Mouse (Mus musculus): Measurements from ENCODE around the gene Tnrc6b. TPM values are rescaled to one million over a fixed set of nuclear protein-coding genes. Genes with fewer than 3 reads are reported as not detected.

Tnrc6b gene
- polyA plus RNA-seq, 1 experiment = 9.4 TPM

DNA sequence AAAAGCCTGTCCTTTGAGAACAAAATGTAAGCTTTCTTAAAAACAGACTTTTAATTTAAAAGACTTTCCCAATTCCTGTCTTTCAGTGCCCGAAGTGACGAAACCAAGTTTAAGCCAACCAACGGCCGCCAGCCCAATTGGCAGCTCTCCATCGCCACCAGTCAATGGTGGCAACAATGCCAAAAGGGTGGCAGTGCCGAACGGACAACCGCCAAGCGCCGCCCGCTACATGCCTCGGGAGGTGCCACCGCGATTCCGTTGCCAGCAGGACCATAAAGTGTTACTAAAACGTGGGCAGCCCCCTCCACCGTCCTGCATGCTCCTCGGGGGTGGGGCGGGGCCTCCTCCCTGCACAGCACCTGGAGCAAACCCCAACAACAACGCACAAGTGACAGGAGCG lies 165.1 kb downstream of the Tnrc6b start:
- no peaks in the 10 kb centered on the region for H3K27me3 ChIP-seq (ENCODE audit: control insufficient read depth, insufficient read depth, insufficient read length)
- no peaks in the 10 kb centered on the region for H3K79me3 ChIP-seq (ENCODE audit: low read depth)
- peaks cover 46% of the 10 kb centered on the region for H3K36me3 ChIP-seq (ENCODE audit: control insufficient read depth, insufficient read depth)
- no peaks in the 10 kb centered on the region for H3K79me2 ChIP-seq (ENCODE audit: control insufficient read depth, insufficient read depth)
- no peak overlapping the region for H3ac ChIP-seq (ENCODE audit: control insufficient read depth, insufficient read length, low read depth)
- TF ChIP-seq CTCF (IDR thresholded peaks at IDR 0.05; ENCODE audit: control insufficient read depth, insufficient read depth, insufficient read length) (no peak), MAX (IDR thresholded peaks at IDR 0.05) (no peak), MYOG (IDR thresholded peaks at IDR 0.05; ENCODE audit: control insufficient read depth, extremely low read depth, insufficient read length) (no peak), CEBPB (IDR thresholded peaks at IDR 0.05; ENCODE audit: low read depth) (no peak), FOSL1 (IDR thresholded peaks at IDR 0.05; ENCODE audit: insufficient read depth, low read length, poor library complexity, severe bottlenecking) (no peak), USF1 (IDR thresholded peaks at IDR 0.05; ENCODE audit: low read depth) (no peak), MYOD1 (IDR thresholded peaks at IDR 0.05; ENCODE audit: control insufficient read depth, insufficient read length, low read depth) (no peak)
- no peak overlapping the region for H3K4me3 ChIP-seq (ENCODE audit: insufficient read depth, poor library complexity, severe bottlenecking)

GRCm38 (mm10) chr15:80884095-80884494 lies 173.0 kb downstream of the Tnrc6b start:
- TF ChIP-seq FOSL1 (IDR thresholded peaks at IDR 0.05; ENCODE audit: insufficient read depth, low read length, poor library complexity, severe bottlenecking) = no peak
- no peak for TF ChIP-seq MYOG (IDR thresholded peaks at IDR 0.05; ENCODE audit: control insufficient read depth, extremely low read depth, insufficient read length)
- no peak for TF ChIP-seq CTCF (IDR thresholded peaks at IDR 0.05; ENCODE audit: control insufficient read depth, insufficient read depth, insufficient read length)
- no peak for TF ChIP-seq MAX (IDR thresholded peaks at IDR 0.05)
- TF ChIP-seq USF1 (IDR thresholded peaks at IDR 0.05; ENCODE audit: low read depth) = no peak
- TF ChIP-seq MYOD1 (IDR thresholded peaks at IDR 0.05; ENCODE audit: control insufficient read depth, insufficient read length, low read depth) = no peak
- no peak for TF ChIP-seq CEBPB (IDR thresholded peaks at IDR 0.05; ENCODE audit: low read depth)
- Histone ChIP-seq H3K79me2 (ENCODE audit: control insufficient read depth, insufficient read depth) (no peaks in the 10 kb centered on the region), H3K36me3 (ENCODE audit: control insufficient read depth, insufficient read depth) (peaks cover 74% of the 10 kb centered on the region)

GRCm38 (mm10) chr15:80886361-80887156 lies 175.4 kb downstream of the Tnrc6b start:
- H3K4me3 ChIP-seq (ENCODE audit: insufficient read depth, poor library complexity, severe bottlenecking) = no peak overlapping the region
- no peaks in the 10 kb centered on the region for H3K27me3 ChIP-seq (ENCODE audit: control insufficient read depth, insufficient read depth, insufficient read length)
- H3ac ChIP-seq (ENCODE audit: control insufficient read depth, insufficient read length, low read depth) = no peak overlapping the region
- no peaks in the 10 kb centered on the region for H3K79me2 ChIP-seq (ENCODE audit: control insufficient read depth, insufficient read depth)
- no peak for TF ChIP-seq CEBPB (IDR thresholded peaks at IDR 0.05; ENCODE audit: low read depth)
- H3K36me3 ChIP-seq (ENCODE audit: control insufficient read depth, insufficient read depth) = peaks cover 75% of the 10 kb centered on the region
- H3K79me3 ChIP-seq (ENCODE audit: low read depth) = no peaks in the 10 kb centered on the region

More at GRCm38 (mm10) chr15:80884095-80884494, 173.0 kb downstream of the Tnrc6b start:
- H3K4me3 ChIP-seq (ENCODE audit: insufficient read depth, poor library complexity, severe bottlenecking) = no peak overlapping the region
- no peaks in the 10 kb centered on the region for H3K27me3 ChIP-seq (ENCODE audit: control insufficient read depth, insufficient read depth, insufficient read length)
- no peak overlapping the region for H3ac ChIP-seq (ENCODE audit: control insufficient read depth, insufficient read length, low read depth)
- no peaks in the 10 kb centered on the region for H3K79me3 ChIP-seq (ENCODE audit: low read depth)

- H3K79me2 ChIP-seq (ENCODE audit: control insufficient read depth, insufficient read depth) = no peaks in the 10 kb centered on the region
- no peak for TF ChIP-seq CEBPB (IDR thresholded peaks at IDR 0.05; ENCODE audit: low read depth)
- no peak for TF ChIP-seq MAX (IDR thresholded peaks at IDR 0.05)
- TF ChIP-seq MYOD1 (IDR thresholded peaks at IDR 0.05; ENCODE audit: control insufficient read depth, insufficient read length, low read depth) = no peak
- no peak for TF ChIP-seq CTCF (IDR thresholded peaks at IDR 0.05; ENCODE audit: control insufficient read depth, insufficient read depth, insufficient read length)
- TF ChIP-seq FOSL1 (IDR thresholded peaks at IDR 0.05; ENCODE audit: insufficient read depth, low read length, poor library complexity, severe bottlenecking) = no peak
- TF ChIP-seq USF1 (IDR thresholded peaks at IDR 0.05; ENCODE audit: low read depth) = no peak
- TF ChIP-seq MYOG (IDR thresholded peaks at IDR 0.05; ENCODE audit: control insufficient read depth, extremely low read depth, insufficient read length) = no peak
- no peaks in the 10 kb centered on the region for H3K79me3 ChIP-seq (ENCODE audit: low read depth)
- no peaks in the 10 kb centered on the region for H3K27me3 ChIP-seq (ENCODE audit: control insufficient read depth, insufficient read depth, insufficient read length)
- no peak overlapping the region for H3K4me3 ChIP-seq (ENCODE audit: insufficient read depth, poor library complexity, severe bottlenecking)
- peaks cover 75% of the 10 kb centered on the region for H3K36me3 ChIP-seq (ENCODE audit: control insufficient read depth, insufficient read depth)
- no peak overlapping the region for H3ac ChIP-seq (ENCODE audit: control insufficient read depth, insufficient read length, low read depth)
Measured at GRCm38 (mm10) chr15:80892341-80892740, 181.2 kb downstream of the Tnrc6b start.

- Histone ChIP-seq H3K27me3 (ENCODE audit: control insufficient read depth, insufficient read depth, insufficient read length) (no peaks in the 10 kb centered on the region), H3K36me3 (ENCODE audit: control insufficient read depth, insufficient read depth) (peaks cover 62% of the 10 kb centered on the region), H3K79me2 (ENCODE audit: control insufficient read depth, insufficient read depth) (no peaks in the 10 kb centered on the region), H3K4me3 (ENCODE audit: insufficient read depth, poor library complexity, severe bottlenecking) (no peak overlapping the region), H3ac (ENCODE audit: control insufficient read depth, insufficient read length, low read depth) (no peak overlapping the region), H3K79me3 (ENCODE audit: low read depth) (no peaks in the 10 kb centered on the region)
- TF ChIP-seq CTCF (IDR thresholded peaks at IDR 0.05; ENCODE audit: control insufficient read depth, insufficient read depth, insufficient read length) (no peak), MYOD1 (IDR thresholded peaks at IDR 0.05; ENCODE audit: control insufficient read depth, insufficient read length, low read depth) (no peak), USF1 (IDR thresholded peaks at IDR 0.05; ENCODE audit: low read depth) (no peak), CEBPB (IDR thresholded peaks at IDR 0.05; ENCODE audit: low read depth) (no peak)
Measured at GRCm38 (mm10) chr15:80896741-80897140, 185.6 kb downstream of the Tnrc6b start.

DNA sequence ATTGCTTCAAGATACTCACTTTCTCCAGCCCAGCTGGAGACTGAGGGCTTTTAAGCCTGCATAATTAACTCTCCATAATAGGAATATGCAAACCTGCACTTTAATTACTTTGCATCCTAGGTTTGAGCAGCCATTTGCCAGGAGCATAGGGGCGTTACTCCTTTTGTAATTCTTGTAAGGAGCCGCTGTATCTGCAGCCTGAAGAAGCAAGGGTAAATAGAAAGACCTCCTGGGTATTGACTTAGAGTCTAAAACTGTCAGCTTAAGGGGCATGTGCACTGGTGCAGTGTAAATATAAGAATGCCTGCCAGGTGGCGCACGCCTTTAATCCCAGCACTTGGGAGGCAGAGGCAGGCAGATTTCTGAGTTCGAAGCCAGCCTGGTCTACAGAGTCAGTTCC lies 186.8 kb downstream of the Tnrc6b start:
- no peaks in the 10 kb centered on the region for H3K27me3 ChIP-seq (ENCODE audit: control insufficient read depth, insufficient read depth, insufficient read length)
- no peaks in the 10 kb centered on the region for H3K79me2 ChIP-seq (ENCODE audit: control insufficient read depth, insufficient read depth)
- TF ChIP-seq MYOG (IDR thresholded peaks at IDR 0.05; ENCODE audit: control insufficient read depth, extremely low read depth, insufficient read length) (no peak), FOSL1 (IDR thresholded peaks at IDR 0.05; ENCODE audit: insufficient read depth, low read length, poor library complexity, severe bottlenecking) (no peak), MAX (IDR thresholded peaks at IDR 0.05) (no peak), CEBPB (IDR thresholded peaks at IDR 0.05; ENCODE audit: low read depth) (no peak), USF1 (IDR thresholded peaks at IDR 0.05; ENCODE audit: low read depth) (no peak), CTCF (IDR thresholded peaks at IDR 0.05; ENCODE audit: control insufficient read depth, insufficient read depth, insufficient read length) (no peak), MYOD1 (IDR thresholded peaks at IDR 0.05; ENCODE audit: control insufficient read depth, insufficient read length, low read depth) (no peak)
- H3K4me3 ChIP-seq (ENCODE audit: insufficient read depth, poor library complexity, severe bottlenecking) = no peak overlapping the region
- H3K79me3 ChIP-seq (ENCODE audit: low read depth) = no peaks in the 10 kb centered on the region
- H3K36me3 ChIP-seq (ENCODE audit: control insufficient read depth, insufficient read depth) = peaks cover 68% of the 10 kb centered on the region
- H3ac ChIP-seq (ENCODE audit: control insufficient read depth, insufficient read length, low read depth) = no peak overlapping the region
